Mouse (Mus musculus): ENCODE measurements around the gene Irf2.
"Not testable (repeated sequence)": the region's sequence is repeated elsewhere in the genome, so short reads cannot be mapped to it uniquely, and the experiment has no call there.

Gene Irf2

GRCm38 (mm10) chr8:46722536-46722935 lies 17.0 kb upstream of the Irf2 start:
- CTCF ChIA-PET: no interaction called here

GRCm38 (mm10) chr8:46726383-46726782 lies 13.1 kb upstream of the Irf2 start:
- CTCF ChIA-PET: no interaction called here

- CTCF ChIA-PET: not testable (repeated sequence)
These were observed 9.9 kb upstream of the Irf2 start for GRCm38 (mm10) chr8:46729671-46730070.

DNA sequence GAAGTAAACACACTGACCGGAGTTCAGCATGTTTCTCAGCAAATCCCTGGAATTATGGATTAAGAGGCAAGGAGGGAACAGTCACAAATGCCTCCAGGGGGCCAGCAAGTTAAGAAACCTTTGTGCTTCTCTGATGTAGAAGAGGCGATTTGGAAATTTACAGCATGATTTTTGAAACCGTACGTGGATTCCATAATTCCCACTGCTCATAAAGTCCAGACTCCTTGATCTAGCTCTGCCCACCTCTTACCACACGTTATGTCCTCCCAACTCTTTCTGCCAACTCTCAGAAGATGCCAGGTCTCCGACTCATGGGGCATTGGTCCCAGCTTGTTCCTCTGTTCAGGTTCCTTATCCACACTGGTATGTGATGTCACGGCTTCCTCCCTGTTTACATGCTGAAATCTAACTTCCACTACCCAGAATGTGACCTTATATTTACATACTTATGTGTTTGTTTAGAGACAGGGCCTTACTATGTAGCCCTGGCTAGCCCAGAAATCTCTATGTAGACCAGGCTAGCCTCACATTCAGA lies 7.1 kb upstream of the Irf2 start:
- CTCF ChIA-PET: interaction anchor here (0.6 kb wide), 1 partner anchor 207 kb away, joined by 7 read pairs; no protein-coding TSS in a partner anchor

GRCm38 (mm10) chr8:46733603-46734002 lies 5.9 kb upstream of the Irf2 start:
- CTCF ChIA-PET: no interaction called here

- CTCF ChIA-PET: no interaction called here
These were observed 4.0 kb upstream of the Irf2 start for GRCm38 (mm10) chr8:46735505-46735904.

DNA sequence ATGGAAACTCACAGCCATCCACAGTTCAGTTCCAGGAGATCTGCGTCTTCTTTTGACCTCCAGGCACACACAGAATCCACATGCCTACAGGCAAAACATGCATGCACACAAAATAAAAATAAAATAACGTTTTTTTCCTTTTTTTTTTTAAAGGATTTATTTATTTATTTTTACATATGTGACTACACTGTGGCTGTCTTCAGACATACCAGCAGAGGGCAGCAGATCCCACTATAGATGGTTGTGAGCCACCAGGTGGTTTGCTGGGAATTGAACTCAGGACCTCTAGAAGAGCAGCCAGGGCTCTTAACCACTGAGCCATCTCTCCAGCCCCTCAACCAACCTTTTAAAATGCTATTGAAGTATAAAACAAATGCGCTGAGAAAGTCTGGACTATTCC lies 3.3 kb upstream of the Irf2 start:
- CTCF ChIA-PET: no interaction called here

- CTCF ChIA-PET: no interaction called here
These were observed 2.1 kb upstream of the Irf2 start for GRCm38 (mm10) chr8:46737421-46737820.

- CTCF ChIA-PET: no interaction called here
These were observed 1.6 kb upstream of the Irf2 start for GRCm38 (mm10) chr8:46737907-46738306.

- CTCF ChIA-PET: interaction anchor here (0.5 to 0.8 kb wide), 2 partner anchors 109 to 197 kb away, joined by 4 to 5 read pairs; no protein-coding TSS in a partner anchor
These were observed 931 bp upstream of the Irf2 start for GRCm38 (mm10) chr8:46738601-46739000.

DNA sequence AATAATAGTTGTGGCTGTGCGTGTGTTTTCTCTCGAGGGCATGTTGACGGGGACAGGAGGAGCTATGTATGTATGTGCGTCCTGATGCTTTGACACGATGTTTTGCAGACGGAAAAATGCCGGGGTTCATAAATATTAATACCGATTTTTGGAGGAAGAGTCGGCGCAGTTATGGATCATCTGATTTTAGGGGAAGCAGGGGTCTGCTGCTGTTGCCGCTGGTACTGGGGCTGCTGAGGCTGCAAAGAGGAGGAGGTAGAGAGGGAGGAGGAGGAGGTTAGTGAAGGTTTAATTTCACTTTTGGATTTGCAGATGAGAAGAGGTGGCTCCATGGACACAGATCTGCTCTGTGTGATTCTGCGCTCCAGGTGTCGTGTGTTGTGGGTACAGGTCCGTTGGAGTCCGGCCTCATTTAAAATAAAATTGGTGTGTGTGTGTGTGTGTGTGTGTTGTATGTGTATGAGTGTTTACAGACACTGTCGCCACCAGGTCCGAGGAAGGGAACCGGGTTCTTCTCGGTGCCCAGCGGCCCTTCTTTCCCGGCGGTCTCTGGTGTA lies 502 bp downstream of the Irf2 start:
- CTCF ChIA-PET: interaction anchor here (0.6 to 0.7 kb wide), 2 partner anchors 121 to 291 kb away, joined by 3 to 5 read pairs; no protein-coding TSS in a partner anchor

DNA sequence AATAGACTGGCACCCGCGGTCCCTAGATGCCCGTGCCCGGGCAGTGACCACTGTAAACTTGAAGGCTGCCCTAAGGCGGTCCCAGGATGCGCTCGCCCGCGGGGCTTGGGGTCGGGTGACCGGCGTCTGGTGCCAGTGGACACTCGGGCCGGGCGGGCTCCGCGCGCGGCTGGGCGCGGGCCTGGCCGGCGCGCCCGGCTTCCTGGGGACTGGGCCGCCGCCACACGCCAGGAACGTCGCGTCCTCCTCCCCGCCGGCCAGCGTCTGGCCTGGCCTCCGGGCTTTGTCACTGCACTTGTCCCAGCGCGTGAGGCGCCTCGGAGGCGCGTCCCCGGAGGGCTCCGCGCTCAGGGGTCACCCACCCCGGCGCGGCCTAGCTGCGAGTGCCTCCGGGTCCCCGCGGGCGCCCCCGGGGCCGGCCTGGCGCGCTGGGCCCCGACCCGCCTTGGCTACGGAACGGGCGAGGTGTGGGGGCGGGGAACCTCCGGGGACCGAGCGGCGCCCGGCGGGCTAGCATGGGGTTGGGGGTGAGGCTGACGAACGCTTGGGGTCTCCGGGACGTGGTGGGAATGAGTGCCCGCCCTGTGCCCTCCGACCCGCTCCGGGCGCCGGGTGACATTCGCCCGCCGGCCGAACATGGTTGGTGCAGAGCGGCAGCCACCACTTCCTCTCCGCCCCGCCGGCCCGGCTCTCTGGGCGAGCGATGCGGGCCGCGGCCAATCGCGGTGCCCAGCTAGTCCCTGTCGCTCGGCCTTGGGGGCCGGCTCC lies 1.2 kb downstream of the Irf2 start:
- CTCF ChIA-PET: interaction anchor here (0.6 to 1.2 kb wide), 2 partner anchors 148 to 291 kb away, joined by 3 to 5 read pairs; no protein-coding TSS in a partner anchor

- CTCF ChIA-PET: interaction anchor here (0.6 to 1.2 kb wide), 2 partner anchors 42 to 147 kb away, joined by 3 read pairs; no protein-coding TSS in a partner anchor
These were observed 1.8 kb downstream of the Irf2 start for GRCm38 (mm10) chr8:46741281-46741791.

DNA sequence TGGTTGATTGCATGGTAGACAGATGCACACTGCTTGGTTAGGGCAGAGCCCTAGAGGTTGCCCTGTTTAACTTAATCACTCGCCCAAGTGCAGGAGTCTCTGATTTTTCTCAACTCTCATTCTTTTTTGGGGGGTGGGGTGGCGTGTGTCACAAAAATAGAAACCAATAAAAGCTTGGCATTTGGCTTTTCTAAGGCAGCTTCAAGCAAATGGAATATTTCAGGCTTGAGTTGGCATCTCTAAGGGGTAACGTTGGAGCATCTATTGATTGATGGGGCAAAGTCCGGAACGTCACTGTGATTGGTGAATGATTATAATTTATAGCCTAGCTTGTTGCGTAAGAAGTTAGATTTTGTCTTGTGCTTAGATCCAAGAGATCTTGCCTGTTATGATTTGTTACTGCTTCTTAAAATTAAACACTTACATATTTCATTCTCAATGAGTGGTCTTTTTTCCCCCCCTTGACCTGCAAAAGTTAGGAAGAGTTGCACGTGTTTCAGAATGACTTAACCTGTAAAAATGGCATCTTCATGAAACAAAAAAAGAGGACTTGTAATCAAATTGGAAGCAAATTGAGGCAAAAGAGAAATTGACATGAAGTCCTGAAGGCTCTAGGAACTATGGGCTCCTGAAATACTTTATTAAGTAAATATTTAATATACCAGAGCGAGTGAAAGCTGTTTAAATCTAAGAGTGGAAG lies 2.6 kb downstream of the Irf2 start:
- CTCF ChIA-PET: interaction anchor here (0.8 to 1.2 kb wide), 3 partner anchors 31 to 146 kb away, joined by 3 to 21 read pairs (median 3); no protein-coding TSS in a partner anchor

- CTCF ChIA-PET: interaction anchor here (0.8 to 0.9 kb wide), 2 partner anchors 30 to 110 kb away, joined by 3 to 21 read pairs; no protein-coding TSS in a partner anchor
These were observed 3.2 kb downstream of the Irf2 start for GRCm38 (mm10) chr8:46742691-46743082.

GRCm38 (mm10) chr8:46745464-46745863 lies 5.9 kb downstream of the Irf2 start:
- CTCF ChIA-PET: interaction anchor here (0.8 kb wide), 2 partner anchors 9 to 28 kb away, joined by 3 to 10 read pairs; no protein-coding TSS in a partner anchor

DNA sequence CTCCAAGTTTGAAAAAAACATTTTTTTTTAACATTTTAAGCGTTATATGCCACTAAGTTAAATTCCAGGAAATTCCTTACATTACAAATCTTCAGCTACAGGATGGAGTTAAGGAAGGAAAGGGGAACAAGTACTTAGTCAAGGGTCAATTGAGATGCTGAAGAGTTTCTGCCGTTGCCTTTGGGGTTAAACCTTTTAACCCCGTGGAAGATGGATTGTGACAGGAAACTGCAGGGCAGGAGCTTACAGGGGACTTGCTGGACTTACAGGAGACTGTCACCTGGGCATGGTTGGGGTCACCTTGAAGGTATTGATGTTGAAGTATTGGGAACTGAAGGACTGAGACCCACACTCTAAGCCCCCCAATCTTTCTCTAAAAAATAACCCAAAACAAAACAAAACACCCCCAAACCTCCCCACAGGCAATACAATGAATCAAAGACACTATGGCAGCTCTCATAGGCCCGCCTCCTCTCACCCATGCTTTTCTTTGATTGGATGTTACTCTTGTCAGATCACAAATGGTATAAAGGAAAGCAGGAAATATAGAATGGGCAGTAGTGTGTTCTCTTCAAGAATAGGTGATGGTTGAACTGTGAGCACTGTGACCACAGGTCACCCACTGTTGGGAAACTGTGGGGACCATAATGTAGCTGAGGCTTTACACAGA lies 7.9 kb downstream of the Irf2 start:
- CTCF ChIA-PET: no interaction called here

DNA sequence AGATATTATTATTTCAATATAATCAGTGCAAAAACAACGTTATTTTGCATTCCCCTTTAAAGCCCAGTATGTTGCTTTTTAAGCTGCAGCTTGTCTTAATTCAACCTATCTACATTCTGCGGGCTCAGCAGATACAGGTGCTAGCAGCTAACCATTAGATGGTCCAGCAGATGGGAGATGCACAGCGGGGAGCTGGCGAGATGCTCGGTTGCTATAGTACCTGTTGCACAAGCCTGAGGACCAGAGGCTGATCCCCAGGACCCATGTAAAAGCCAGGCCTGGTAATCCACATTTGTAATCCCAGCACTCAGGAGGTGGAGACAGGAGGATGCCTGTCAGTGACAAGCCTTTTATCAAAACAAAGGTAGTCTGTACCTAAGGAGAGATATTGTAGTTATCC lies 10.5 kb downstream of the Irf2 start:
- CTCF ChIA-PET: no interaction called here

GRCm38 (mm10) chr8:46750566-46750965 lies 11.0 kb downstream of the Irf2 start:
- CTCF ChIA-PET: no interaction called here

- CTCF ChIA-PET: no interaction called here
These were observed 11.6 kb downstream of the Irf2 start for GRCm38 (mm10) chr8:46751151-46751550.

DNA sequence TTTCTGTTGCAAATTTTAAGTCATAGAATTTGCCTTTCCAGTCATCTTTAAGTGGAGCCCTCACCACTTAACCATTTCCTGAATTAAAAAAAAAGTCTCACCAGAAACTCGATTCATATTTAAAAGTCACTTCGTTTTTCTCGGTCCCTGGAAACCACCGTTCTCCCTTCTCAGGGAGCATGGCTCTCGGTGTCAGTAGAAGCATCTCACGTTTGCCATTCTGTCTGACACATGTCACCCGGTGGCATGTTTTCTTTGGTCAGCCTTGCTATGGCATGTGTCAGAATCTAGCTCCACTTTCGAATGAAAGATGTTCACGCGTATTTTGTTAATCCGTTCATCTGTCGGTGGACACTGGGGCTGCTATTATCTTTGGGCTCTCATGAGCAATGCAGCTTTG lies 13.5 kb downstream of the Irf2 start:
- CTCF ChIA-PET: no interaction called here

Measured in spleen, embryonic (tissue).